Comparison of ENCODE assay signal across 15 mouse cellular contexts in genomic region chr12:80372946-80373345, GRCm38 (mm10).
"Had no signal": no experiment of that assay in that cellular context is flagged by ENCODE, and none has a peak within 500 bp of the region (broad histone marks: within the 10 kb centered on the region; RNA-seq: fewer than 3 reads in every experiment).

No protein-coding gene starts in this region.

- H3K27me3 ChIP-seq: kidney, embryonic 15.5 days; limb, embryonic 15.5 days; liver, embryonic 12.5 days; midbrain, embryonic 15.5 days; neural tube, embryonic 15.5 days had no signal

- H3K4me1 ChIP-seq: kidney, embryonic 15.5 days; liver, embryonic 12.5 days; midbrain, embryonic 15.5 days; neural tube, embryonic 15.5 days had no signal

- H3K4me2 ChIP-seq: kidney, embryonic 15.5 days; limb, embryonic 15.5 days; liver, embryonic 12.5 days; lung, embryonic 14.5 days; midbrain, embryonic 11.5 days; midbrain, embryonic 15.5 days; neural tube, embryonic 15.5 days had no signal

- DNase-seq: kidney, postnatal 14 days; lung, embryonic 14.5 days; lung, postnatal 10 days; lung, postnatal 4 days; right cerebral cortex, adult 18-20 months; right cerebral cortex, postnatal 25 days; thymus, postnatal 4 days had no signal

- ATAC-seq: liver, embryonic 12.5 days; midbrain, embryonic 15.5 days had no signal

- H3K9me3 ChIP-seq: kidney, embryonic 15.5 days; limb, embryonic 15.5 days; liver, embryonic 12.5 days; midbrain, embryonic 15.5 days; neural tube, embryonic 15.5 days had no signal

- H3K9ac ChIP-seq: kidney, embryonic 15.5 days; limb, embryonic 15.5 days; liver, embryonic 12.5 days; lung, embryonic 14.5 days; midbrain, embryonic 15.5 days; neural tube, embryonic 15.5 days had no signal

- H3K4me3 ChIP-seq: kidney, embryonic 15.5 days; left cerebral cortex, adult 2 months; limb, embryonic 15.5 days; liver, embryonic 12.5 days; midbrain, embryonic 15.5 days; neural tube, embryonic 15.5 days had no signal

- H3K27ac ChIP-seq: kidney, embryonic 15.5 days; limb, embryonic 15.5 days; liver, embryonic 12.5 days; neural tube, embryonic 15.5 days; stomach, postnatal 0 days had no signal
